Mouse (Mus musculus) heart, postnatal 0 days (tissue): ENCODE measurements around the gene Cenpn. TPM values are rescaled to one million over a fixed set of nuclear protein-coding genes. Genes with fewer than 3 reads are reported as not detected.
A peak's percentile ranks its signal among the peaks of the same experiment; 100 is the strongest.

Experiments used
- ATAC-seq: fragments of 200-750 bp; cut with Nextera tagmentation; 2 replicates; pipeline ENCODE4 v1.8.0; 2017; ENCODE audit warnings: low read depth, moderate number of reproducible peaks, moderate library complexity; ENCODE audit not compliant: insufficient read depth
- DNase-seq: peaks from one replicate; pipeline ENCODE4 v3.0.0-alpha.2; 2016; ENCODE audit warnings: low spot score
- H3K27ac ChIP-seq: fragments of 300-500 bp; sonication (generic); 2 replicates; pipeline ENCODE4 v1.5.1; 2014; ENCODE audit warnings: low read depth, mild to moderate bottlenecking
- H3K27me3 ChIP-seq: fragments of 300-500 bp; sonication (generic); 2 replicates; pipeline ENCODE4 v1.6.1; 2014; ENCODE audit warnings: low read length, mixed read lengths; ENCODE audit not compliant: control insufficient read depth, insufficient read depth
- H3K36me3 ChIP-seq: fragments of 300-500 bp; sonication (generic); replicated peaks from 2 replicates; pipeline ENCODE4 v1.6.1; 2014; ENCODE audit warnings: low read length, mixed read lengths; ENCODE audit not compliant: control insufficient read depth, insufficient read depth
- H3K4me1 ChIP-seq: fragments of 300-500 bp; sonication (generic); 2 replicates; pipeline ENCODE4 v1.6.1; 2014; ENCODE audit warnings: antibody characterized with exemption; ENCODE audit not compliant: control insufficient read depth, insufficient read depth
- H3K4me2 ChIP-seq: fragments of 300-500 bp; sonication (generic); 2 replicates; pipeline ENCODE4 v1.6.1; 2014; ENCODE audit warnings: low read depth, mild to moderate bottlenecking, low read length, moderate library complexity
- H3K4me3 ChIP-seq: fragments of 300-500 bp; sonication (generic); 2 replicates; pipeline ENCODE4 v1.5.1; 2014; ENCODE audit warnings: low read depth, low read length
- H3K9ac ChIP-seq: fragments of 300-500 bp; sonication (generic); replicated peaks from 2 replicates; pipeline ENCODE4 v1.6.1; 2014; ENCODE audit warnings: low read depth, low read length, mixed read lengths
- H3K9me3 ChIP-seq: fragments of 300-500 bp; sonication (generic); replicated peaks from 2 replicates; pipeline ENCODE4 v1.6.1; 2016; ENCODE audit warnings: low read length; ENCODE audit not compliant: control insufficient read depth
- CTCF ChIP-seq: IDR thresholded peaks from 2 replicates; pipeline ENCODE4 v1.5.1; 2016; ENCODE audit warnings: antibody characterized with exemption, control low read depth, low read depth
- EP300 ChIP-seq: IDR thresholded peaks from 2 replicates; pipeline ENCODE4 v1.6.1; 2016; ENCODE audit warnings: antibody characterized with exemption, low read depth
- WGBS: fragments of 180-500 bp; shearing (Covaris S2); extraction: QIAGEN DNeasy Blood & Tissue Kit; methylation state at CpG from one replicate; pipeline ENCODE4 v1.1.7; 2014; 5-methylcytosine and 5-hydroxymethylcytosine counted together
- polyA plus RNA-seq: library from polyadenylated mRNA; unstranded; fragments of >200 nt; fragmentation: Nextera tagmentation; extraction: Ambion mirVana; gene quantifications from 2 replicates; pipeline ENCODE4 v1.2.1, GENCODE M21; 2015
- total RNA-seq: library from RNA; depleted of rRNA; stranded (reverse); fragments of >200 nt; gene quantifications from 2 replicates; pipeline ENCODE4 v1.2.3, GENCODE M21; 2014; ENCODE audit warnings: low replicate concordance; rRNA removed

Cenpn gene
- total and polyA plus RNA-seq, 2 experiments from 2014 or later, result 4.4 to 10.1 TPM

DNA sequence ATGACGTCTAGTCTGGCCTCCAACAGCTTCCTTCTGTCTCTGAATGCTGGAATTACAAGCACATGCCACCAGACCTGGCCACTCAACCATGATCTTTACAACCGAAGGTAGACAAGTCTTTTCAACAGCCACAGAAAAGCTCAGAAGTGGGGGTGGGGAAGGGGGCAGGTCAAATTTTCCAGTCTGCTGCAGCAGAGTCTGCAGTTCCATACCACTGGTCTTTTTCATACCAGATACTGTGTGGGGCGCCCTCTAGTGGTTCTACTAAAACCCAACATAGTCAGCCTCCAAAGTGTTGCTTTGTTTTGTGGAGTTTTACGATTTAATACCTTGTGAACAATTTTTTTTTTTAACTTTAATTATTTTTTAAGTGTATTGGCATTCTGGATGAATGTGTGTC lies 58.6 kb downstream of the Cenpn start:
- Histone ChIP-seq H3K4me2 (peak overlapping the region; percentile 17; the same call in 1 of the 2 replicates), H3K9ac (no peak overlapping the region), H3K27me3 (no peaks in the 10 kb centered on the region), H3K27ac (no peak overlapping the region), H3K4me3 (no peak overlapping the region), H3K4me1 (peaks cover 8% of the 10 kb centered on the region; the same call in 1 of the 2 replicates), H3K9me3 (no peaks in the 10 kb centered on the region), H3K36me3 (peaks cover 17% of the 10 kb centered on the region)
- WGBS, result 11% methylated on average over 4 of the region's 4 CpGs
- TF ChIP-seq EP300, result no peak
- peak; percentile 73 for TF ChIP-seq CTCF
- DNase-seq (peak; percentile 54), ATAC-seq (no peak)

DNA sequence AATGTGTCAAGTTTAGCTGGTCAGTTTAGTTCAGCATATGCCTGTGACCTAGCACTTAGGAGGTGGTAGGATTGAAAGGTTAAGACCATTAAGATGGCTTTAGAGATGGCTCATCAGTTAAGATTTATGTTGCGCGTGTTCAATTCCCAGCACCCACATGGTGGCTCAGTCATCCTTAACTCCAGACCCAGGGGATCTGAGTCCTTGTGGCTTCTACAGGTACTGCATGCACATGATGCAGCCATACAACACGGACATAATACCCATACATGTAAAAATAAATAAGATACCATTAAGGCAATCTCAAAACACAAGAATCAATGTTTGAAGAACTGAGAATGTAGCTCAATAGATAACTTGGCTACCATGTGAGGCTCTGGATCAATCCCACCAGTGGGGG lies 68.3 kb downstream of the Cenpn start:
- TF ChIP-seq CTCF (no peak), EP300 (no peak)
- Histone ChIP-seq H3K4me1 (peaks cover 8% of the 10 kb centered on the region; the same call in 1 of the 2 replicates), H3K9ac (no peak overlapping the region), H3K36me3 (peaks cover 30% of the 10 kb centered on the region), H3K27ac (no peak overlapping the region), H3K4me2 (no peak overlapping the region), H3K27me3 (no peaks in the 10 kb centered on the region), H3K9me3 (no peaks in the 10 kb centered on the region), H3K4me3 (no peak overlapping the region)
- WGBS, result 98% methylated on average over 3 of the region's 3 CpGs
- ATAC-seq (no peak), DNase-seq (no peak)

Other genes starting within 250 kb of the Cenpn start
- 3.6 and 4.7 TPM in 2 replicates for gene Cdyl2, start 188.7 kb upstream of the Cenpn start, total RNA-seq
- 3.3 and 4.2 TPM in 2 replicates for gene Cdyl2, start 188.7 kb upstream of the Cenpn start, polyA plus RNA-seq
- gene Cmc2, start 275 bp upstream of the Cenpn start, total RNA-seq, result 37.2 and 65.8 TPM in 2 replicates
- 139 and 161 TPM in 2 replicates for gene Cmc2, start 275 bp upstream of the Cenpn start, polyA plus RNA-seq
- 16.0 and 19.1 TPM in 2 replicates for gene Atmin, start 21.7 kb downstream of the Cenpn start, total RNA-seq
- 6.0 and 7.0 TPM in 2 replicates for gene Atmin, start 21.7 kb downstream of the Cenpn start, polyA plus RNA-seq
- 2.7 TPM in 1 of 2 replicates, not detected in the other for gene 1700030J22Rik, start 57.2 kb downstream of the Cenpn start, total RNA-seq
- gene 1700030J22Rik, start 57.2 kb downstream of the Cenpn start, polyA plus RNA-seq, result 0.26 and 0.33 TPM in 2 replicates
- 24.2 and 29.9 TPM in 2 replicates for gene Gcsh, start 71.8 kb downstream of the Cenpn start, total RNA-seq
- gene Gcsh, start 71.8 kb downstream of the Cenpn start, polyA plus RNA-seq, result 69.3 and 71.1 TPM in 2 replicates
- gene Pkd1l2, start 160.7 kb downstream of the Cenpn start, total RNA-seq, result not detected in 2 replicates
- 0.01 TPM in 1 of 2 replicates, not detected in the other for gene Pkd1l2, start 160.7 kb downstream of the Cenpn start, polyA plus RNA-seq
- not detected in 2 replicates for gene Bco1, start 174.1 kb downstream of the Cenpn start, total RNA-seq
- not detected in 2 replicates for gene Bco1, start 174.1 kb downstream of the Cenpn start, polyA plus RNA-seq
- gene Gan, start 236.4 kb downstream of the Cenpn start, total RNA-seq, result 3.1 and 4.0 TPM in 2 replicates
- gene Gan, start 236.4 kb downstream of the Cenpn start, polyA plus RNA-seq, result 0.60 and 0.99 TPM in 2 replicates